Mouse (Mus musculus) sigmoid colon, adult 10 weeks (tissue): Measurements from ENCODE around the gene Il18bp. TPM values are rescaled to one million over a fixed set of nuclear protein-coding genes. Genes with fewer than 3 reads are reported as not detected.

Experiments used
- polyA plus RNA-seq: library from polyadenylated mRNA; stranded (reverse); fragments of 350-450 nt; fragmentation: Illumina TruSeq; extraction: RNeasy Lipid Tissue Mini Kit (QIAGEN cat#74804); gene quantifications from one replicate; pipeline ENCODE4 v1.2.3, GENCODE M21; 2014; ENCODE audit warnings: low read depth, low replicate concordance

The Il18bp gene
- polyA plus RNA-seq = 8.7 TPM

DNA sequence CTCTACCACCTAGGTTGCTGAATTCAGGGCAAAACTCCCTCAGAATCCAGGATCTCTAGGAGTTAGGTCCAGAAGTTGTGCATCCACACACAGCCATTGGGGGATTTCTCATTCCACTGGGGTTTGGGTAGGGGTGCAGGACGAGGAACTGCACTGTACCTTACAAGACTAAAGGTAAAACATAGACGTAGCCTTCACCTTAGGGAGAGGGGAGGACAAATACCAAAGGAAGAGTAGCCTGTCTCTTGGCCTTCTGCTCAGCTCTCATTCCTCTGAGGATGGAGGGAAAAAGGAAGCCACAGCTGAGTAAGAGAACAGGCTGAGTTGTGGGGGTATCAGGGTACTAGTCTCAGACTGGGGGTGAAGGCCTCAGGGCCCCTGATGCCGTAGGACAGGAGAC, at the start of gene Il18bp:
Gene Il18bp, minus strand, starts transcription at position 101 of the 400 bp plus-strand sequence.

DNA sequence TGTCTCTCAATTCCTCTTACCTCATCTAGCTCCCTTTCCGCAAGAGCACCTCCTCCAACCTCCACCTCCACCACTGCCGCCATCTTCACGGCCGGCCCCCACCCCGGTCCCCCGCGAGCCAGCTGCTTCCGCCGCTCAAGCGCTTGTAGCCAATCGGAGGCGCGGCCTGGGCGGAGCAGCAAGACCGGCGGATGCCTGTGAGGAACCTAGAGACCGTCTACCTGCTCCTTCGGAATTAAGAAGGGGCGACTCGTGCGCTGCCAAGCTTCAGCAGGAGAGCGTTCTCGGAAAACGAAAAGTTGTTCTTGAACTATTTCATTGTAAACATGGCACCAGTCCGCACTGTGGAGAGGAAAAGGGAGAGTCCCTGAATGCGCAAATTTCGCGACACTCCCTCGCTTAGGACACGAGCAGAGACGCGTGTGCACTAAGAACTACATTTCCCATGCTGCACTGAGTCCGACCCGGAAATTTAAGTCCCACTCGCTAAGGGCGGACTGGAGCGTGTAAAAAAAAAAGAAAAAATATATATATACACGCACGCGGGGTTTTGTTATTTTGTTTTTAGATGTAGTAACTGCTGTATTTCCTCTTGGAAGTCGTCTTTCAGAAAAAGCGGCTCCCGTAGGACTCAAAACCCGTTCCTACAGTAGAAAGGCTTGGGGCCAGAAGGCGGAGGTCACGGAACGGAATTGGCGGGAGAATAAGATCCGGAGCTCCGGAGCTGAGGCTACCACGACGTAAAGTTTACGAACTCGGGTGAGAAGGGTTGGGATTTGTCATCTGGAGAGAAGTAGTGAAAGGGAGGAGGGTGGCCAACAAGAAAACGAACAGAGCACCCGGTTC, 46.8 kb upstream of the Il18bp start, which contains the start of the genes Rnf121, Xndc1 and Xntrpc:
Gene Rnf121, minus strand, starts transcription at position 424 of the 846 bp plus-strand sequence.
Gene Xndc1, plus strand, starts transcription at position 466 of the 846 bp plus-strand sequence.
Gene Xntrpc, plus strand, starts transcription at position 668 of the 846 bp plus-strand sequence.

Other genes starting within 250 kb of the Il18bp start
- gene Phox2a, start 200.4 kb downstream of the Il18bp start, polyA plus RNA-seq = not detected
- gene Inppl1, start 180.5 kb downstream of the Il18bp start, polyA plus RNA-seq = 37.8 TPM
- gene Folr2, start 161.5 kb downstream of the Il18bp start, polyA plus RNA-seq = 1.2 TPM
- gene Anapc15, start 155.0 kb downstream of the Il18bp start, polyA plus RNA-seq = 10.9 TPM
- not detected for gene Folr1, start 147.9 kb downstream of the Il18bp start, polyA plus RNA-seq
- 11.3 TPM for gene Lamtor1, start 112.8 kb downstream of the Il18bp start, polyA plus RNA-seq
- gene Tomt, start 112.3 kb downstream of the Il18bp start, polyA plus RNA-seq = not detected
- gene Lrrc51, start 84.8 kb downstream of the Il18bp start, polyA plus RNA-seq = 5.4 TPM
- gene Numa1, start 84.6 kb downstream of the Il18bp start, polyA plus RNA-seq = 86.8 TPM
- 18.5 TPM for gene Rnf121, start 46.8 kb upstream of the Il18bp start, polyA plus RNA-seq
- gene Xndc1, start 46.8 kb upstream of the Il18bp start, polyA plus RNA-seq = 17.0 TPM
- 0.25 TPM for gene Xntrpc, start 47.0 kb upstream of the Il18bp start, polyA plus RNA-seq
- gene Trpc2, start 64.4 kb upstream of the Il18bp start, polyA plus RNA-seq = not detected
- gene Art1, start 83.1 kb upstream of the Il18bp start, polyA plus RNA-seq = not detected
- gene Art5, start 90.8 kb upstream of the Il18bp start, polyA plus RNA-seq = not detected
- not detected for gene Chrna10, start 98.1 kb upstream of the Il18bp start, polyA plus RNA-seq
- gene Nup98, start 191.5 kb upstream of the Il18bp start, polyA plus RNA-seq = 44.0 TPM
- gene Pgap2, start 191.5 kb upstream of the Il18bp start, polyA plus RNA-seq = 94.1 TPM
- 3.7 TPM for gene Rhog, start 237.4 kb upstream of the Il18bp start, polyA plus RNA-seq
- 23.3 TPM for gene Stim1, start 249.1 kb upstream of the Il18bp start, polyA plus RNA-seq